Mouse (Mus musculus): Measurements from ENCODE around the gene Adra1b.

DNA sequence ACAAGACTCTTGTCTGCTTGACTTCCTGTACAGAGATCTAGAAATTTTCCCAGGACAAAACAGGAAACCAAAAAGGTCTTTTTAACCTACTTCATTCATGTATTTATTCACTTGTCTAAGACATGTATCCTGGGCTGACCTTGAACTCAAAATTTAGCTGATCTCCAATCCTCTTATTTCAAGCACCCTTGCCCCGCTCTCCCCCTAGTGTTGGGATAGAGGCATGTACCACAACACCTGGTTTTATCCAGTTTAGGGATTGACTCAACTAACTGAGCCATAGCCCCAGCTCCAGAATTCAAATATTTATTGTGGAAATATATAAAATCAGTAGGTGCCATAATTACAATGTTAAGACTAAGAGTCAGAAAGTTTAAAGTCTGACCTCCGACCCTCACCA, 149.5 kb downstream of the Adra1b start:
- TF ChIP-seq POLR2A (IDR thresholded peaks at IDR 0.05; ENCODE audit: insufficient read depth, low read depth, low read length) (no peak), EP300 (IDR thresholded peaks at IDR 0.05; ENCODE audit: insufficient read depth, low read depth, low read length) (no peak)
